Mouse (Mus musculus) spleen, postnatal 14 days (tissue): ENCODE measurements around the gene Adad2.
A peak's percentile ranks its signal among the peaks of the same experiment; 100 is the strongest.

ENCODE experiments used
- DNase-seq, 2 experiments: peaks; one replicate each; pipeline ENCODE4 v3.0.0; 2021 to 2022; ENCODE audit warnings: low spot score in 2 of 2

Gene Adad2

GRCm38 (mm10) chr8:119612471-119612870 lies at the start of gene Adad2:
TSS of gene Adad2 (plus strand) at chr8:119612747.
- DNase-seq, result no peak

DNA sequence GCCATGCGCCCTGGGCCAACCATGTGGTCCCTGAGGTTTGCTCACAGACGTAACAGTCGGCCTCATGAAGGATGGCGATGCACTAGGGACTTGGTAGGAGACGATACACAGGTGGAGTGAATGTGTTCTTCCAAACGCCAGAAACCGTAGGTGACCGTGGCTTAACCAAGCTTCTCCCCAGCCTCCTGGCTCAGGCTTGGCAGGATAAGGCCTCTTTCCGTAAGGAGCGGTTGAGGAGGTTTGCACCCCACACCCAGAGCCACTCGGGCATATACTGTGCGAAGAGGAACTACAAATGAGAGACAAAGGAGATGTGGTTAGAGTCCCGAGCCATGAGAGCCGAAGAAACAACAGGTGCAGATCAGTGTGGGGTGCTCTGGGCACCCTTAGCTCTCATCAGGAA lies 48.7 kb upstream of the Adad2 start:
- DNase-seq, result peak in 1 of 2 experiments; percentile 24

GRCm38 (mm10) chr8:119566367-119566766 lies 46.2 kb upstream of the Adad2 start:
- DNase-seq, result no peak

DNA sequence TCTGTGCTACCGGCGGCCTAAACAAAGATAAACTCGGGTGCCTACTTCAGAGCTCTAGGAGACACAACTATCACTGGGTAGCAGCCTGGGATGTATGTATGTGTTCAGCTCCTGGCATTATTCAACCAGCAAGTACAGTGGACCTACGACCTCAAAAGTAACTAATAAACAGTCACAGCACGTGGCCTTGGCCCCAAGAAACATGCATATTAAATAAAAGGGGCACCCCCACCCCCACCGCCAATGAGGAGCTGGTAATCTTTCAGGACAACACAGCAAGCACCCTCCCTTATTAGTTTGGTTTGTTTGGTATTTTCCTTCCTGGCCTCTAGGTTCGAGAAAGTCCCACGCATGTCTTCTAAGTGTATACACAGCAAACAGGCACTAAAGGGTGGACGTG lies 44.3 kb upstream of the Adad2 start:
- DNase-seq, result no peak

DNA sequence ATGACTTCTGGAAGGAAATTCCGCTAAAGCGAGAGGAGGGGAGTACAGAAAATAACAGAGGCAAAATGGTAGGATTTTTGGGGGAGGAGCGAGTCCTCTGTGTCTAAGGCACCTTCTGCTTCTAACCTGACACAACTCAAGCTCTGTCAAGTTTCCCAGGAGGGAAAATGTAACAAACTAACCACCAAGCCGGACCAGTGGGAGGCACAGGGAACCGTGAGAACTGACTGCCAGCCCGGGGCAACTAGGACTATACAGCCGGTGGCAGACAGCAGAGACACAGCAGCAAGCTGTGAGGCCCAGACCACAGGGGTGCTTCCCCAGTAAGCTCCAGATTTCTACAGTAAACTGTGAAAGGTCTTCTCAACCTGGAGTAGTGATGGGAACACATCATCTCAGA lies 43.6 kb upstream of the Adad2 start:
- no peak for DNase-seq

- DNase-seq, result no peak
Measured at GRCm38 (mm10) chr8:119569881-119570280, 42.7 kb upstream of the Adad2 start.

DNA sequence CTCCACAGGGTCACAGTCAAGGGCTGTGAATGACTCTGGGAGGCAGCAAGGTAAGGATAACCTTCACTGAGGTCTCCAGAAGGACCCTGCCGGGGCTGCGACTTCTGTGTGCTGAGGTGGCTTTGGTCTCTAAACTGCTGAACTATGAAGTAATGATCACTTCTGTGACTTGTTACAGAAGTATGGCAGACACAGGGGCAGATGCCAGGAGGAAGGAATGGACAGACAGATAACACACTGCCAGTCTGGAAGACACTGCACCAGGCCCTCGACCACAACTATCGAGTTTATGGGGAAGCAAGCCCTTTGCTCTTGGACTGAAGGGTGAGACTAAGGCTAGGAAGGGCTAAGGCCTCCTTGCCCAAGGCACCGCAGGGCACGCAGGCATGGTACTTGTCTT lies 41.4 kb upstream of the Adad2 start:
- DNase-seq, result no peak

GRCm38 (mm10) chr8:119572411-119572810 lies 40.1 kb upstream of the Adad2 start:
- no peak for DNase-seq

GRCm38 (mm10) chr8:119574437-119575365 lies 37.8 kb upstream of the Adad2 start, which contains the start of the genes Hsdl1 and Dnaaf1:
TSS of gene Hsdl1 (minus strand) at chr8:119575183.
TSS of gene Dnaaf1 (plus strand) at chr8:119575235.
- peak; percentile 96 to 98 for DNase-seq

GRCm38 (mm10) chr8:119575366-119575726 lies 37.2 kb upstream of the Adad2 start:
- DNase-seq, result no peak

DNA sequence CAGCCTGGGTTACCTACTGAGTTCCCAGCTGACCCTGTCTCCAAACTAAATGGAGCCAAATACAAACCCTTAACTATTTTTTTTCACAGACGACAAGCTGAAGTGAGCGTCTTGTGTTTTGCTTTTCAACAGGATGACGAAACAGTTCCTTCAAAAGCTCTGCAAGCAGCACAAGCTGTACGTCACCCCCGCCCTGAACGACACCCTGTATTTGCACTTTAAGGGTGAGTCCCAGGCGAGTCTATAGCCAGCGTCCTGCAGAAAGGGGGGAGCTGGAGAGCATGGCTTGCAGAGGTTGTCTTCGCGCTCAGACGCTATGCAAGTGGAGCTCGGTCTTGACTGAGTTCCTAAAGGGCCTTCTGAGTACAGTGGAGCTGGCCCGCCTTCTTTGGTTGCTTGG lies 33.5 kb upstream of the Adad2 start:
- no peak for DNase-seq

GRCm38 (mm10) chr8:119580441-119581161 lies 31.9 kb upstream of the Adad2 start:
- DNase-seq, result no peak

DNA sequence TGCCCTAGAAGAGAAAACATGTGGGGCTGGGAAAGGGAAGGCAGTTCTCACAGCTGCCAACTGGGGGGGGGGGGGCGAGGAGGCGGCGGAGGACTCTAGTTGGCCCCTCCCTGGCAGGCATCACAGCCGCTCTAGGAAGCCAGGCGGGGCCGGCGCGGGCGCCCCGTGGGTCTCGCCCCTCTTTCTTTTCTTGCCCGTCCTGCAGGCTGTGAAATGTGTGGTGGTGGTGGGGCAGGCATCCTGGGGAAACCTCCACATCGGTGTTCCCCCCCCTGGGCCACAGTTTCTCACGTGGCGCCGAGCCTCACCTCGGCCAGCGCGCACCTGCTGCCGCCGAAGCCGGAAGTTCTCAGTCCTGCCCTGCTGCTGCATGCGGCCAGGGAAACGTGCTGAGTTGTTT lies 26.6 kb upstream of the Adad2 start:
- DNase-seq, result no peak

- DNase-seq, result no peak
Measured at GRCm38 (mm10) chr8:119588321-119588720, 24.2 kb upstream of the Adad2 start.

- no peak for DNase-seq
Measured at GRCm38 (mm10) chr8:119588844-119589243, 23.7 kb upstream of the Adad2 start.

DNA sequence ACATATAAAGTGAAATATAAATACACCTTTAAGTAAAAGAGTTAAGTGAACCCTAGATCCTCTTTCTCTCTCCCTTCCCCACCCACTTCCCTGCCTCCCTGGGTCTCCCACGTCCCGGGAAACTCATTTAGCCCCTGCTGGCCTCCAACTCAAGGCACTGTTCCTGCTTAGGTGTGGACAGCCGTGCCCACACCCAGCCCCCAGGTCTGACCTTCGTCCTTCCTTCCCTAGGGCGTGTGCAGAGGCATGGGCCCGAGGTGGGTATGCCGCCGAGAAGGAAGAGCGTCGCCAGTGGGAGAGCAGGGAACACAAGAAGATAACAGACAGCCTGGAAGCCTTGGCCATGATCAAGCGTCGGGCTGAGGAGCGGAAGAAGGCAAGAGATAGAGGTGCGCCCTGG lies 22.2 kb upstream of the Adad2 start:
- DNase-seq, result no peak

DNA sequence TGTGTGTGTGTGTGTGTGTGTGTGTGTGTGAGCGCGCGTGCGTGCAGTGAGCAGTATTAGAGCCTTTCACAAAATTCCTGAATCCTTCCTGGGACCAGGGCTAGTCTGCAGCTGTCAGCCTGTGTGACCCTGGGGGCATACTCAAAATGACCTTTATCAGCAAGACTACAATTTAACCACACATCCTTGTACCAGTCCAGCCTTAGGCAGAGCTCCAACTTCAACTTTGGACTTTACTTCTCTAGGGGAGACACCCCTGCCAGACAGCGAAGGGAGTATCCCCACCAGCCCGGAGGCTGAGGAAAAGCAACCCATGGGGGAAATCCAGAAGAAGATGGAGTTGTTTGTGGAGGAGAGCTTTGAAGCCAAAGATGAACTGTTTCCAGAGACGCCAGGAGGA lies 21.1 kb upstream of the Adad2 start:
- no peak for DNase-seq

GRCm38 (mm10) chr8:119603771-119604170 lies 8.8 kb upstream of the Adad2 start:
- no peak for DNase-seq

DNA sequence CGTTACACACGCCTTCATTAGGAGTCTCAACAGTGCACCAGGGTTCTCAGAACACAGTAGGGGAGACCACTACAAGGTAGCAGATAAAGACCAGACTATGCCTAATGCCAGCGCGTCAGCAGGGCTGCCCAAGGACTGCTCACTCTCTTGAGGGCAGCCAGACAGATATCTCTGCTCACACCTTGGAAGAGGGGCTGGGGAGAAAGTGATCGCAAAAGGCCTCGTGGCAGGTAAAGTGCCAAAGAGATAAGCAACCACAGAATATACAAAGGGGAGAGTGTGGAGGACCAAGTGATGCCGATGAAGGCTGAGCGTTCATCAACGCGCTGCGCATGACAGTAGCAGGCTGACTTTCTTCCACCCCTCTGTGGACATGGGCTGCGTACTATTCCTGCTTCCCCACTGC lies 8.1 kb upstream of the Adad2 start:
- DNase-seq, result no peak

GRCm38 (mm10) chr8:119604996-119605395 lies 7.6 kb upstream of the Adad2 start, which contains the start of gene Taf1c:
TSS of gene Taf1c (minus strand) at chr8:119605222.
- DNase-seq, result peak; percentile 81 to 92

- DNase-seq, result no peak
Measured at GRCm38 (mm10) chr8:119606224-119606623, 6.3 kb upstream of the Adad2 start.

- DNase-seq, result no peak
Measured at GRCm38 (mm10) chr8:119615096-119615495, 2.5 kb downstream of the Adad2 start.

DNA sequence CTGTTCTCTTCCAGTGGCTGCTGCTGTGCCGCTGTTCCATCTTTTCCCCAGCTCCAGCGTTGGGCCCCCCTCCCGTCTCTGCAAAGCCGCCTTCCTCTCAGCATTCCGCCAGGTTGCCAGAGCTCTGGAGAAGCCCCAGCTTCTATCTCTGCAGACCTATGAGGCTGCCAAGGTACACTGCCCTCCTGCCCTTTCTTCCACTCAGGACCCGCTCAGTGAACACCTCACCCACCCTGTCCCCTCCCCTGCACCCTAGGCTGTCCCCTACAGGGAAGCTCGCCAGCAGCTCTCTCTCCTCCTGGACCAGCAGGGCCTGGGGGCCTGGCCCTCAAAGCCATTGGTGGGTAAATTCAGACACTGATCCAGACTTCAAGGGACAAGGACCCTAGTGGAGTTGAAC lies 3.8 kb downstream of the Adad2 start:
- DNase-seq, result no peak
